Mouse (Mus musculus) liver, embryonic 14.5 days (tissue): ENCODE data around the gene Necab3. TPM values are rescaled to one million over a fixed set of nuclear protein-coding genes. Genes with fewer than 3 reads are reported as not detected.
A peak's percentile ranks its signal among the peaks of the same experiment; 100 is the strongest.

ENCODE experiments used
- ATAC-seq: fragments of 200-750 bp; cut with Nextera tagmentation; 2 replicates; pipeline ENCODE4 v1.8.0; 2017; ENCODE audit warnings: moderate number of reproducible peaks, mild to moderate bottlenecking, moderate library complexity; ENCODE audit not compliant: insufficient read depth
- DNase-seq, 3 experiments: peaks; one replicate each; pipeline ENCODE4 v3.0.0-alpha.2; 2012 to 2013; ENCODE audit warnings: low read depth in 3 of 3, low spot score in 3 of 3
- H3K27ac ChIP-seq: fragments of 300-500 bp; sonication (generic); 2 replicates; pipeline ENCODE4 v1.5.1; 2014; ENCODE audit warnings: moderate library complexity, mild to moderate bottlenecking, control low read depth, inconsistent platforms
- H3K27me3 ChIP-seq: fragments of 300-500 bp; sonication (generic); 2 replicates; pipeline ENCODE4 v1.6.1; 2014; ENCODE audit warnings: mild to moderate bottlenecking, low read length, moderate library complexity; ENCODE audit not compliant: control insufficient read depth, insufficient read depth
- H3K36me3 ChIP-seq: fragments of 300-500 bp; sonication (generic); replicated peaks from 2 replicates; pipeline ENCODE4 v1.6.1; 2014; ENCODE audit warnings: low read depth; ENCODE audit not compliant: control insufficient read depth, insufficient read depth
- H3K4me1 ChIP-seq, 2 experiments: fragments of 200-500 bp in 1 of 2; fragments of 300-500 bp in 1 of 2; sonication (generic) in 1 of 2; replicated peaks; 2 replicates each; pipeline ENCODE4 v1.6.1; 2012 to 2014; ENCODE audit warnings: antibody characterized with exemption in 1 of 2, inconsistent platforms in 1 of 2, low read length in 1 of 2; ENCODE audit not compliant: control insufficient read depth in 2 of 2, insufficient read depth in 2 of 2
- H3K4me2 ChIP-seq: fragments of 300-500 bp; sonication (generic); 2 replicates; pipeline ENCODE4 v1.6.1; 2014; ENCODE audit warnings: low read depth, mild to moderate bottlenecking, control low read depth, moderate library complexity
- H3K4me3 ChIP-seq, 2 experiments: fragments of 200-500 bp in 1 of 2; fragments of 300-500 bp in 1 of 2; sonication (generic) in 1 of 2; 2 replicates each; pipeline ENCODE4 v1.5.1; 2012 to 2014; ENCODE audit warnings: low read depth in 2 of 2, low read length in 2 of 2, mild to moderate bottlenecking in 2 of 2, control low read depth in 1 of 2, inconsistent platforms in 1 of 2, moderate library complexity in 1 of 2; ENCODE audit not compliant: insufficient read depth in 1 of 2
- H3K9ac ChIP-seq: fragments of 300-500 bp; sonication (generic); replicated peaks from 2 replicates; pipeline ENCODE4 v1.6.1; 2014; ENCODE audit warnings: mild to moderate bottlenecking, control low read depth, moderate library complexity
- H3K9me3 ChIP-seq: fragments of 300-500 bp; sonication (generic); 2 replicates; pipeline ENCODE4 v1.6.1; 2016; ENCODE audit warnings: low read length, mixed read lengths; ENCODE audit not compliant: control insufficient read depth
- CTCF ChIP-seq: IDR thresholded peaks from 2 replicates; pipeline ENCODE4 v1.5.1; 2016; ENCODE audit warnings: antibody characterized with exemption, low read depth, control low read depth
- EP300 ChIP-seq: IDR thresholded peaks from 2 replicates; pipeline ENCODE4 v1.6.1; 2016; ENCODE audit warnings: antibody characterized with exemption, low read depth
- WGBS: fragments of 180-500 bp; shearing (Covaris S2); extraction: QIAGEN DNeasy Blood & Tissue Kit; methylation state at CpG from one replicate; pipeline ENCODE4 v1.1.7; 2014; ENCODE audit not compliant: insufficient replicate concordance; 5-methylcytosine and 5-hydroxymethylcytosine counted together
- polyA plus RNA-seq, 2 experiments: library from polyadenylated mRNA; depleted of rRNA in 1 of 2; stranded (reverse) in 1 of 2; unstranded in 1 of 2; fragments of >200 nt; fragmentation: Nextera tagmentation in 1 of 2; extraction: Ambion mirVana in 1 of 2; gene quantifications; 2 replicates each; pipeline versions ENCODE4 v1.2.1 to v1.2.3; 2012 to 2014

Necab3 gene
- polyA plus RNA-seq, 2 experiments: 0.80 to 0.96 TPM

- Histone ChIP-seq H3K27me3 (no peaks in the 10 kb centered on the region), H3K27ac (no peak overlapping the region), H3K4me1 (peaks cover 0 to 18% of the 10 kb centered on the region in 2 experiments), H3K36me3 (no peaks in the 10 kb centered on the region), H3K4me3 (no peak overlapping the region), H3K4me2 (no peak overlapping the region), H3K9ac (no peak overlapping the region), H3K9me3 (no peaks in the 10 kb centered on the region)
- ATAC-seq (no peak), DNase-seq (no peak)
- 76% methylated on average over 1 of the region's 1 CpGs for WGBS
- TF ChIP-seq CTCF (peak; percentile 55; the same call in 1 of the 2 replicates), EP300 (no peak)
Measured at GRCm38 (mm10) chr2:154581421-154581820, 22.7 kb upstream of the Necab3 start.

GRCm38 (mm10) chr2:154580586-154580985 is 21.9 kb upstream of the Necab3 start:
- no peak for DNase-seq

GRCm38 (mm10) chr2:154577744-154578067 is 19.0 kb upstream of the Necab3 start:
- H3K36me3 ChIP-seq: no peaks in the 10 kb centered on the region
- H3K4me3 ChIP-seq: no peak overlapping the region
- H3K27ac ChIP-seq: no peak overlapping the region
- H3K4me2 ChIP-seq: no peak overlapping the region
- 80% methylated on average over 6 of the region's 6 CpGs for WGBS
- no peaks in the 10 kb centered on the region for H3K27me3 ChIP-seq
- DNase-seq: no peak
- no peak overlapping the region for H3K9ac ChIP-seq
- H3K9me3 ChIP-seq: no peaks in the 10 kb centered on the region
- no peak for ATAC-seq
- 0 out of 4 replicates have a peak, but pooled peaks cover 0 to 1% of the 10 kb centered on the region in 2 experiments for H3K4me1 ChIP-seq
- TF ChIP-seq CTCF (no peak), EP300 (no peak)

More at GRCm38 (mm10) chr2:154580586-154580985, 21.9 kb upstream of the Necab3 start:
- Histone ChIP-seq H3K9ac (no peak overlapping the region), H3K36me3 (no peaks in the 10 kb centered on the region), H3K4me1 (peaks cover 0 to 18% of the 10 kb centered on the region in 2 experiments), H3K27ac (no peak overlapping the region), H3K27me3 (no peaks in the 10 kb centered on the region), H3K4me2 (no peak overlapping the region), H3K9me3 (no peaks in the 10 kb centered on the region), H3K4me3 (no peak overlapping the region)
- TF ChIP-seq EP300: no peak
- no peak for TF ChIP-seq CTCF
- no peak for ATAC-seq
- WGBS: 74% methylated on average over 8 of the region's 8 CpGs

- no peaks in the 10 kb centered on the region for H3K36me3 ChIP-seq
- TF ChIP-seq CTCF (no peak), EP300 (no peak)
Measured at GRCm38 (mm10) chr2:154576876-154577743, 18.4 kb upstream of the Necab3 start.

GRCm38 (mm10) chr2:154574271-154574670 is 15.6 kb upstream of the Necab3 start:
- no peak for DNase-seq
- H3K27ac ChIP-seq: no peak overlapping the region

More at GRCm38 (mm10) chr2:154576876-154577743, 18.4 kb upstream of the Necab3 start:
- no peaks in the 10 kb centered on the region for H3K27me3 ChIP-seq
- H3K4me1 ChIP-seq: 0 out of 4 replicates have a peak, but pooled peaks cover 0 to under 1% of the 10 kb centered on the region in 2 experiments
- 67% methylated on average over 12 of the region's 12 CpGs for WGBS
- H3K4me3 ChIP-seq: no peak overlapping the region
- DNase-seq: no peak
- no peak for ATAC-seq
- H3K4me2 ChIP-seq: no peak overlapping the region
- H3K9ac ChIP-seq: no peak overlapping the region
- no peak overlapping the region for H3K27ac ChIP-seq
- no peaks in the 10 kb centered on the region for H3K9me3 ChIP-seq

More at GRCm38 (mm10) chr2:154574271-154574670, 15.6 kb upstream of the Necab3 start:
- Histone ChIP-seq H3K4me3 (no peak overlapping the region), H3K9ac (no peak overlapping the region), H3K4me1 (peaks cover 10 to 17% of the 10 kb centered on the region in 2 experiments), H3K36me3 (no peaks in the 10 kb centered on the region), H3K9me3 (no peaks in the 10 kb centered on the region), H3K27me3 (no peaks in the 10 kb centered on the region), H3K4me2 (no peak overlapping the region)
- no peak for TF ChIP-seq CTCF
- no peak for TF ChIP-seq EP300
- no peak for ATAC-seq
- 49% methylated on average over 7 of the region's 7 CpGs for WGBS
